Mouse (Mus musculus) duodenum, adult 2 months (tissue): ENCODE results near the gene Arhgap20. TPM values are rescaled to one million over a fixed set of nuclear protein-coding genes. Genes with fewer than 3 reads are reported as not detected.

Experiments used
- polyA plus RNA-seq: library from polyadenylated mRNA; depleted of rRNA; stranded (reverse); fragments of >200 nt; gene quantifications from 2 replicates; pipeline ENCODE4 v1.2.3, GENCODE M21; 2012; ENCODE audit warnings: low replicate concordance; rRNA removed

Gene Arhgap20
- 0.11 and 0.34 TPM in 2 replicates for polyA plus RNA-seq

GRCm38 (mm10) chr9:51764921-51765416, at the start of gene Arhgap20:
Gene Arhgap20 (plus strand): TSS chr9:51765337.

Other genes with a start within 250 kb of the Arhgap20 start
- gene Fdx1, start 198.2 kb downstream of the Arhgap20 start, polyA plus RNA-seq, result 204 and 375 TPM in 2 replicates